Mouse (Mus musculus): ENCODE data around the gene Nt5c3b.

The Nt5c3b gene

DNA sequence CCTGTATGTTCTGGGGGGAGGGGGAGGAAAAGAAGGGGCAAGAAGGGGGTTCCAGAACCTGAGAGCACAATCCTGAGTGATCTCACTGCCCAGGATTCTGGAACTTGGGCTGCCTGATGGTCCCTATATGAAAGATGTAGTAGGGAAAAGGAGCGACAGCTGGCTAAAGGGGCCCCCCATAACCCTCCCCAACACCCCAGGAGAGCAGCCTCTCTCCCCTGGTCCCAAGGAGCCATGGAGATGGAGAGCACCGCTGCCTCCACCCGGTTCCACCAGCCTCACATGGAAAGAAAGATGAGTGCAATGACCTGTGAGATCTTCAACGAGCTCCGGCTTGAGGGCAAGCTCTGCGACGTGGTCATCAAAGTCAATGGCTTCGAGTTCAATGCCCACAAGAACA, at the start of gene Nt5c3b, which contains the start of gene Klhl10:
TSS of gene Nt5c3b (minus strand) at position 12 of the 400 bp plus-strand sequence.
TSS of gene Klhl10 (plus strand) at position 121 of the 400 bp plus-strand sequence.
- no peak for DNase-seq (ENCODE audit: low spot score in 2 of 2)

DNA sequence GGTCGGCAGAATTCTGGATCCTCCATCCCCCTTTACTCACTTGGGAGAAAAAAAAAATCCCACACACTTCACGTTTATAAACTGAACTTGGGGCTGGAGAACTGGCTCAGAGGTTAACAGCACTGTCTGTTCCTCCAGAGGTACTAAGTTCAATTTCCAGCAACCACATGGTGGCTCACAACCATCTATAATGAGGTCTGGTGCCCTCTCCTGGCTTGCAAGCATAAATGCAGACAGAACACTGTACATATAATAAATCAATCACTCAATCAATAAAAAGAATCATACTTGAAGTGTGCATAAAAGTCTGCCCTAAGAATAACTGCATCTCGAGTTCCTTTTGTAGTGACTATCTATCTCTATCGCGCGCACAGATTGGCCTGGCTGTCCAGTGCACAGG, 49.3 kb upstream of the Nt5c3b start:
- DNase-seq (ENCODE audit: low spot score in 2 of 2) = no peak

DNA sequence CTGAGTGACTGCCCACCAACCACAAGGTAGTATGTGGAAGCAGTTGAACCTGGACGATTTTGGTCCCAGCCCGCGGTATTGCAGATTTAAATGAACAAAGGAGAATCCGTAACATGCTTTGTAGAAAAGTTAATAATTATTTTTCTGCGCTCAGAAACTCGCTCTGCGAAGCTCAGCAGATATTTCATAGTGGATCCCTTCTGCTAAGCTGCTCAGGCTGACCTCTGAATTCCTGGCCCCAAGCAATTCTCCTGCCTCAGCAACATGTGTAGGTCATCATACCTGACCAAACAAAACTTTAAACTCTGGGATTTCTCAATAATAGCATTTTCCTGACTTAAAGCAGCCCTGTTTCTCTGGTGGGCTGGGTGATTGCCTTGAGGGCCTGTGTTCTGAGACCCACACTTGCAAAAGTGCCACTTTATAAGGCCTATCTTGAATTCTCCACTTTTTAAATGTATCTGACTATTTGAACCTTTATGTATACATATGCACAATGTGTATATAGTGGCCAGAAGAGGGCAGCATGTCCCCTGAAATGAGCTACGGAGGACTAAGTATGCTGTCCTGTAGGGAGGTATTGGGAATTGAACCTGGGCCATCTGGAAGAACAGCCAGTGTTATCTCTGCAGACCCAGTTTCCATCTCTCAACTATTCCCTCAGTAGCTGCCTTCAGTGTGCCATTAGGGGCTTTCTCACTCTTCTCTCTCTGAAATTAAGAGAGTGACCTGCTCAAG, 44.4 kb upstream of the Nt5c3b start:
- peak; percentile 14 to 16 for DNase-seq (ENCODE audit: low spot score in 2 of 2)

DNA sequence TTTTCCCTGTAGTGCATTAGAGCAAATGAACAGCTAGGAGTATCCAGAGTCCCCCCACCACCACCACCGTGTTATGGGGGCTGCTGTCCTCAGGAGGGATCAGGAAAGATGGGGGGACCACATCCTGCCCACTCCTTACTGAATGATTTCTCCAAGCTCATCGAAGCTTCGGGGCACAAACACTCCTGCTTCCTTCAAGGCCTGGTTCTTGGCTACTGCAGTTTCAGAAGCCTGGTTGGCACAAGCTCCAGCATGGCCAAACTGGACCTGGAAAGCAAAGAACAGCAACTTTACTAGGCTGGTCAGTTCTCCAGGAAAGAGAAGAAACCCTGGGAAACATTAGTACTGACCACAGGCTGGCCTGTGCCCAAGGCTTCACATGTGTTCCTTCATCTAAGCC, 42.9 kb upstream of the Nt5c3b start:
- no peak for DNase-seq (ENCODE audit: low spot score in 2 of 2)

DNA sequence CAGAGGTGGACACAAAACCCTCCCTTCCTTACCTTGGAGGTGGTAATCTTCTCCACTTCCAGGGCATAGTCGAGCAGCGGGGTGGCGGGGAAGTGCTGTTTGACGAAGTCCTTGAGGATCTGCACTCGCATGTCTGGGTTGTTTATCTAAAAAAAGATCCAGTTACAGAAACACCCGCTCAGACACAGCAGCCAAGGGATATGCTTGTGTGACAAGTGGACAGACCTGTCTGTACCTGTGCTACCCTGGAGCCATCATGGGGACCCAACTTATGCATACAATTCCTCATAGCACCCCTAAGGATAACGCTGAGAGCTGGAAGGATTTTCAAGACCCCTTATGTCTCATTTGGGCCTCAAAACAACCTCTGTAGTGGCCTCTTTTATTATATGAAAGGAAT, 37.5 kb upstream of the Nt5c3b start:
- no peak for DNase-seq (ENCODE audit: low spot score in 2 of 2)

DNA sequence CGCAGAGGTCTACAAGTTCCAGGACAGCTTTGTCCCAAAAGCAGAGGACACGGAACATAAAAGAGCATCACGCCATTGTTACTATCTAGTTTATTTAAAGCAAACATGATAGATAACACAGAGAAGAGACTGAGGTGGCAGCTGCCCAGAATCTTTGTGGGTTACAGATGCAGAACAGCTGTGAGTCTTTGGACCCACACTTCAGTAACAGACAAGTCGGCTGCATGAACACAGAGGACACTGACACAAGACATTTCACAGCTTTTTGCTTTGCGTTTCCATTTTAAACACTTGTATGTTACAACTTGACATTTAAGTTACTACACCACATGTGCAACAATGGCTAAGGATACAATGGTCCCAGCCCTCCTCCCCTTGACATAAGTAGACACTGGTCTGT, 34.7 kb upstream of the Nt5c3b start:
- no peak for DNase-seq (ENCODE audit: low spot score in 2 of 2)

DNA sequence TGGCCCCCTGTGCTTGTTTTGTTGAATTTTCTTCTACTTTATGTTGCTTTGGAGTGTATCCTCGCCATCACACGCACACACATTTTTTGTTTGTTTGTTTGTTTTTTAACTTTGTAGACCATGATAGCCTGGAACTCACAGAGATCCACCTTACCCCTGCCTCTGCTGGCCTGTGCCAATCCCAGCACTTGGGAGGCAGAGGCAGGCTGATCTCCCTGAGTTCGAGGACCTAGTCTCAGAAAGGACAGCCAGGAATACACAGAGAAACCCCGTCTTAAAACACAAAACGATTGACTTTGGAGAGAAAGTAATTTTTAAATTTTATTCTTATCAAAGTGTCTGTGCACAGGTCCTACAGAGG, 31.3 kb upstream of the Nt5c3b start:
- DNase-seq (ENCODE audit: low spot score in 2 of 2) = no peak

DNA sequence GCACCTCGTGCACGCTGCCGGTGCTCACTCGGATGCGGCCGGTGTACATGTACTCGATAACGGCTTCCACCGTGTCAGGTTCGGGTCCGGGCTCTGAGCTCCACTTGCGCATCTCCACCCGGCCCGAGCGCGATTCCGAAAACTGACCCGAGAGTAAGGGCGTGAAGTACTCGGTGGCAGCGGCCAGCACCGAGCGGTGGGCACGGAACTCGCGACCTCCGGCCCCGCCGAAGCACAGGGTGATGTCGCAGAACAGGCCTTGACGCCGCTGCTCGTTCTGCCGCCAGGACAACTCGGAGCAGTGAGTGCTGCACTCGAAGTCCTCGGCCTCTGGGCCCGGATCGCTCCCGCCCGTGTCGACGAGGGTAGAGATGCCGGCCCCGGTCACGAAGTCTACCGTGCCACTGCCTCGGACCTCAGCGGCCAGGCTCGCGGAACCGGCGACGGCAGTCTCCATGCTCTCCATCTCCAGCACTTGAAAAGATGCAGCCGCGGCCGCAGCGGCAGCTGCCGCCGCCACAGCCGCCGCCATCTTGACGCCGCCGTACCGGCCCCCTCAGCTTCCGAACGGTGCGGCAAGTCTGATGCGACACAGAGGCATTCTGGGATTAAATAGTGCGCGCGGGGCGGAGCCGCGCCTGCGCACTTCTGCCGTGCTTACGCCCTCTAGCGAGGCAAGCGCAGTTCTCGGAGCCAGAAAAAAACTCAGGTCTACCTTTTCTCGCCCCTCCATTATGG, 30.8 kb upstream of the Nt5c3b start, which contains the start of gene Klhl11:
TSS of gene Klhl11 (minus strand) at position 545 of the 738 bp plus-strand sequence.
- peak; percentile 87 to 90 for DNase-seq (ENCODE audit: low spot score in 2 of 2)

DNA sequence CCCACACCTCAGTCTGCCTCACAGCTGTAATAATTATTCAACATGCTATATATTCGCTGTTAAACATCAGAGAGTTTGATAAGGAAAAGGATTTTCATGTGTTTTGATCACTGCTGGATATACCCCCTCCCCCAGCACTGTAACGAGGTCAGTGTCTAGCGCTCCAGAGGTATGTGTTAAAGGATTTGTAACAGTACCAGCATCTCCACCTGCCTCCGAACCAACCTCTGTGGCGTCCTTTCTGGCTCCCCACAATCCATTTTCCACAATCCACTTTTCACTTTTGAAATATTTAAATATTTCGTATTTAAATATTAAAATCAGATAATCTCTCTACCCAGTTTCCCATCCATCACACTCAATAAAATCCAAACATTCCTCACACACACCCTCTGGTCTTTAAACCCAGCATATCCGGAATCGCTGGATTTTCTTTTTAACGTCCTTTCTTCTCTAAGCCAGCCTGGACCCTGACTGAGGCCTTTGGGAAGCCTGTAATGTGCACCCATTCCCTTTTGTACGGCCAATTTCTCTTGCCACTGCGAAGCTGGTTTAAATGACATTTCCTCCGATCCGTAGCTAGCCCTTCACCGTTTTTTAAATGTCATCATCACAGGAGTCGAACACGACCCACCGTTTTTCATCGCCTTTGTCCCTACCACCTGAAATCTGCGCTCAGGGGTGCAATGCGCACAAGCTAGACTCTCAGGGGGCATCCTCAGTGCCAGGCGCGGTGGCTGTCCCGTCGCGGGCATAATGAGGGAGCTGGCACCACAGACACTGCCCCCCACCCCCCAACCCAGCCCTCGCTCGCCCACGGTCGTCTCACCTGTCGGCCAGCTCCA, 30.0 kb upstream of the Nt5c3b start:
- no peak for DNase-seq (ENCODE audit: low spot score in 2 of 2)

DNA sequence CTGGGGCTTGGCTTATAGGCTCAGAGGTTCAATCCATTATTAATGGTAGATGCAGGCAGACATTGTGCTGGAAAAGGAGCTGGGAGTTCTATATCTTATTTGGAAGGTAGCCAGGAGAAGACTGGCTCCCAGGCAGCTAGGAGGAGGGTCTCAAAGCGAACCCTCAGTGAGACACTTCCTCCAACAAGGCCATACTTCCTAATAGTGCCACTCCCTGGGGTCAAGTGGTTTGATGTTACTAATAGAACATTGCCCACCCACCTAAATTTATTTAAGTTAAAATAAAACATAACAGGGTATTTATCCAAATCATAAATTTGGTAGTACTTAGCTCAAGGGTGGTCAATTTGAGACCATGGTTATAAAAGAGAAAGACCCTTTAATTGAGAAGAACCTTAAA, 24.2 kb upstream of the Nt5c3b start:
- DNase-seq (ENCODE audit: low spot score in 2 of 2) = no peak

DNA sequence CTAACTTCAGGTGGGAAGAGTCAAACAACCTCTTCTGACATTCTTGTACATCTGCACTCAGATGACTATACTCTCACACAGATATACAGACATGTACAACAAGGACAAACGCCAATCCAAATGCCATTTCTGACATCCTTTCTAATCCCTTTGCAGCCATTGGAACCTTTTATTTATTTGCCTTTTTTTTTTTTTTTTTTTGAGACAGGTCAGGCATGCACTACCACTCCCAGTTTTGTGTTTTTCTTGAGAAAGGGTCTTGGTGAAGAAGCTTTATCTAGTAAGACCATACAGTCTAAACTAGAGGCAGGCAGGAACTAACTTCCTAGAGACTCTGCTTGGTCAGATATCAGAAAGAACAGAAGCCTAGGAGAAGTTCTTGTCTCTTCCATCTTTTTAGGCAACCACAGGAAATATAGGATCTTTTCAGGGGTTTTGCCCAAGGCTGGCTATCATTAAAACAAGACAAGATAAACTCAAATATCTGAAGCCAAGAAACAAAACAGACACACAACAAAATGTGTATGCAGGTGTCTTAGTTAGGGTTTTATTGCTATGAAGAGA, 23.7 kb upstream of the Nt5c3b start:
- DNase-seq (ENCODE audit: low spot score in 2 of 2) = no peak

DNA sequence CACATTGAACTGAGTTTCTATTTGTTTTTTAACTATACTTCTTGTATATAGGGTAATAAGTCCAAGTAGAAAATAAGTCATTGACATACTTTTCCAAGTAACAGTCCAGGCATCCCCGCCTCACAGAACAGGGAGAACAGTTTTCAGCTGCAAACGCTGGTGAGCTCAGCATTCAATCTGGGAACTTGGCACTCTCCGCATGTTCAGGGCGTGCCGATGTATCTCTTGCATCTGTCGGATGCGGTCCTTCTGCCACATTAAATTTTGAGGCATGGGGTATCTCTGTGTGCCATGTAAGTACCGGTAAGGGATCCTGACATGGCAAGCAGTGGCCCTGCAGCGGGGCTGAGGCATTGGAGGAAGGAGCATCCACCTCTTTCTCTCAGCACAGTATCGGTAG, 21.1 kb upstream of the Nt5c3b start:
- DNase-seq (ENCODE audit: low spot score in 2 of 2) = no peak

DNA sequence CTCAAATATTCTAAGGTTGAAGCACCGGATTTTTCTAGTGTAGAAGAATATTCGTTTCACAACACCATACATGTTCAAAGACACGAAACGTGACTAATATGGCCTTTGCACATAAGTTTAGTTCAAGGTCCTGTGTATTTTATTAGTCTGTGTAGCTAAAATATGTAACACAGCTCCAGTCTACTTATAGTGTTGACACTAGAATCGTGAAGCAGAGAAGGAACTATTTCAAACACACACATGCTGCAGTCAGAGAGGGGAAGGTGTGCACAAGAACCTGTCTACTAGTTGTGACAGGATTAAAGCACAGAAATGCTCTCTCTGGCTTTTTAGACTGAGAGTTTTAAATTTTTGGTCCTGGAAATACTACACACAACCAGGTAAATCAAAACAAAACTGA, 16.1 kb upstream of the Nt5c3b start:
- no peak for DNase-seq (ENCODE audit: low spot score in 2 of 2)

DNA sequence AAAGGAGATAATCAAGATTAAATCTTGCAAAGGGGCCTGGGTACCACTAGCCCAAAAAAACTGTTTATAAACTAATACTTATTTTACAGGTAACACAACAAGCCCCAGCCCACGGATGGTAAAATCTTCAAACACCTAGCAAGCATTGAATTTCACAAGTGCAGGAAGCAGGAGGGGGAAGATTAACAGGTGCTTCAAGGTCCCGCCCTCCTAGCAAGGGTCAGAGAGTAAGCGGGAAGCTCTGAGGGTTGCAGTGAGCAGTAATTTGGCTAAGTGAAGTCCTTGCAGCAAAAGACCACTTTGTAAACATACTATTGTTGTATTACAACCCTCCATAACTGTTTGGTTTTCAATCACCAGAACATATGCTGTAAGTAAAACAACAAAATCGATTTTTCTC, 15.6 kb upstream of the Nt5c3b start:
- DNase-seq (ENCODE audit: low spot score in 2 of 2) = no peak

DNA sequence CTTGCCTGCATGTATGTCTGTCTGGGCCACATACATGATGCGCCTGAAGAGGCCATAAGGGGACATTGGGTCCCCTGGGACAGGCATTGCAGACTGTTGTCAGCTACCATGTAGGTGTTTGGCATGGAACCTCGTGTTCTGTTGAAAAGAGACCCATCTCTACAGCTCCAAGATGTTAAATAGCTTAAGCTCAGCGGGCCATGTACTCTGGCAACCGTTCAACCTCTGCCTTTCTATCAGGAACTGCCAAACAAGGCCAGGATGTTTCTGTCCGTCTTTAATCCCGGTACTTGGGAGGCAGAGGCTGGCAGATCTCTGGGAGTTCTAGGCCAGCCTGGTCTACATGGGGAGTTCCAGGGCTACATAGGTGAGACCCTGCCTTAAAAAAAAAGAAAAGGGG, 1.0 kb upstream of the Nt5c3b start:
- no peak for DNase-seq (ENCODE audit: low spot score in 2 of 2)

DNA sequence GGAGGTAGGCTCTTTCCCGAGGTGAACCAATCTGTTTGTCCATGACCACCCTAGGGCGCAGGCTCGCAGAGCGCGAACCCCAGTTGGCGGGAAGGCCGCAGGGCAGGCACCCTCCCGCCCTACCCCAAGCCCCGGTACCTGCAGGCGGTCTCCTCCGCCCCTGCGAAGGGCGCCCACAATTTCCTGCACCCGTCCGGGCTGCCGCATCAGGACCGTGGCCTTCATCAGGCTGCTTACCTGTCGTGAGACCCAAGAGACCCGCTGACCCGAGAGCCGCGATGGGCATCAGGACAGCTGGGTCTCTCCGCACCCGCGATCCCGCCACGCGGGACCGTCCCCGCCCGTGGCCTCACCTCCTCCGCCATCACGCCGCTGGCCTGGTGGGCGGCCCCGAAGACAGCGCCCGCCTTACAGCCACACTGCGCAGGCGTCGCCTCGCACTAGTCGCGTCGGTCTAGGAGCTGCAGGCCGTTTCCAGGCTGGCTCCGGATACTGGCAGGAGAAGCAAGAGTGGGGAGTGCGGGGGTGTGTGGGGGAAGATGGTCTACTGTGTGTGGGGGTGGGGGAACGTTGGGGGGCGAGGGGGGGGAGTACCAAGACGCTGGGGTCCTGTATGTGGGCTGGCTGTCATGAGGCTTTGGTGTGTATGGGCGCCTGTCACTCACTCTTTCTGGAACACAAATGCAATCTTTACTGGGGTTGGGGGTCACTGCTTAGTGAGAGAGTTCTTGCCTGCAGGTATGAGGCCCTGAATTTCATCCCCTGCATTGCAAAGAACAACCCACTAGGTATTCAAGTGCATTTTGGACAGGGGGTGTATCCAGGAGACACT, 701 bp downstream of the Nt5c3b start:
- peak; percentile 82 for DNase-seq (ENCODE audit: low spot score in 2 of 2)

DNA sequence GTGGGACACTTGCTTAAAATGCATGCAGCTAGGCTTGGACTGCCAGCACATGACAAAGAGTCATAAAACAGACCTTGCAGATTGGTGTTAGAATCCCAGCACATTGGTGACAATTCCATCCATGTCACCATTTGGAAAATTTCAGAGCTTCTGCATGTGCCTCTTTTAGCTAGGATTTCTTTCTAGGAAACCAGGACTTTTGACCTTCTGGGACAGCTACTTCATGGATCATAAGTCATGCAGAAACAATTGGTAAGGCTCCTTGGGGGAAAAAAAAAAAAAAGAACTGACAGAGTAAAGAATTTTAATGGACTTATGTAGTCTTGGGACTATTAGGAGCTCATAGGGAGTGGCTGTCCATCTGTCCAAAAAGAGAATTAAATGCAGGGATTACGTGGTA, 3.7 kb downstream of the Nt5c3b start:
- DNase-seq (ENCODE audit: low spot score in 2 of 2) = no peak

DNA sequence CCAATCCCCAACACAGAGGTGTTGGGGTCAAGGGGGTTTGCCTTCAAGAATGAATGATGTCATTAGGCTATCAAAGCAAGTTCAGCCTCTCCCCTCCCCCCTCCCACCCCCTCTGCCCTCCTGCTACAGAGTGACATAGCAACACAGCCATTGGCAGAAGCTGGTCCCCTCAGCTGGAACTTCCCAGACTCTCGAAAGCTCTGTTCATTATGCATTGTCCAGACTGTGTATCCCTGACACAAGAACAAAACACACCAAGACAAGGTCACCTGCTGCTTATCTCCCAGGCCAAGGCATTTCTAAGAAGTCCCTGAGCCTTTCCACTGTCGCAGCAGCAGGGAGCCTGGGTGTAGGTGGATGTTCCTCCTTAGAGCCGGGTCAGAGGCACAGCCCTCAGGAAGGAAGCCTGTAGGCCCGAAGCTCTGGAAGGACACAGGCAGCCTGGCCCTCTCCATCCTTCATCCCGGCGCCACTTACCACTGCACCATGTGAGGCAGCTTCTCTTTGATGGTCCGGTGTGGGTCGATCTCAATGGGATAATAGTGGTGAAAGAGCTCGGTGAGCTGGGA, 5.8 kb downstream of the Nt5c3b start:
- no peak for DNase-seq (ENCODE audit: low spot score in 2 of 2)

DNA sequence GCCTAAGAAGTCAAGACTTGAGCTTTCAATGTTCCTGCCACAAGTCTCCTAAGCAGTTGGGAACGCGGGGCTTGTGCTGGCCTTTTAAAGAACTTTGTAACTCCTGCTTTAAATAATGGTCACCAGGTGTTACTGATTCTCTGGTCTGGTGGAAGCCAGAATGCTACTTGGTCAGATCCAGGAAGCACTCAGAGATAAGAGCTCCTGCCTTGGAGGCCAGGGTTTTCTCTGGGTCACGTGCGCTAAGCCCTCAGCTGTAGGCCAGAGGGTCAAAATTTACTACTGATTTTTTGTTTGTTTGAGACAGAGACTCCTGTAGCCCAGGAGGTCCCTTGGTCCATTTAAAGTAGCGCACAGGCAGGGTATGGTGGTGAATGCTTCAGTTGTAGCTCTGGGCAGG, 9.6 kb downstream of the Nt5c3b start:
- no peak for DNase-seq (ENCODE audit: low spot score in 2 of 2)

DNA sequence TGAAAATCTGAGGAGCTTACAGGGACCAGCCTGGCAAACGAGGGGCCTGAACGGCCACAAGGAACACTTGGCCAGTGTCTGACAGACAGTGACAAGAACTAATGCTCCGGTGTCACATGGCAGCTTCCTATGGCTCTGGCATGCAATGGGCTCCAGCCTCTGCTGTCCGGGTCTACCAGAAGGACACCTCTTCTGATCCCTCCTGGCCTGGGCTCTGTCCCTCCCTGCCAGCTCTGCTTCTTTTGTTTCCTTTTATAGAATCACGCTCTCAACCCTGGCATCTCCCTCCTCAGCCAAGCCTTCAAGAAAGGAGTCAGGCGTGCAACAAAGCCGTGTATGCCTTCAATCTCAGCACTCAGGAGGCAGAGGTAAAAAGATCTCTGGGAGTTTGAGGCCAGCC, 11.6 kb downstream of the Nt5c3b start:
- DNase-seq (ENCODE audit: low spot score in 2 of 2) = no peak
